Mouse (Mus musculus): ENCODE data around the gene Zfp820. TPM values are rescaled to one million over a fixed set of nuclear protein-coding genes. Genes with fewer than 3 reads are reported as not detected.
"Not testable (repeated sequence)": the region's sequence is repeated elsewhere in the genome, so short reads cannot be mapped to it uniquely, and the experiment has no call there.

Zfp820 gene
- total RNA-seq (2012; rRNA removed) (not detected in 2 replicates), total RNA-seq (2014; rRNA removed) (not detected in 2 replicates), polyA plus RNA-seq (2012; ENCODE audit: insufficient read length, low read depth) (not detected in 2 replicates)

DNA sequence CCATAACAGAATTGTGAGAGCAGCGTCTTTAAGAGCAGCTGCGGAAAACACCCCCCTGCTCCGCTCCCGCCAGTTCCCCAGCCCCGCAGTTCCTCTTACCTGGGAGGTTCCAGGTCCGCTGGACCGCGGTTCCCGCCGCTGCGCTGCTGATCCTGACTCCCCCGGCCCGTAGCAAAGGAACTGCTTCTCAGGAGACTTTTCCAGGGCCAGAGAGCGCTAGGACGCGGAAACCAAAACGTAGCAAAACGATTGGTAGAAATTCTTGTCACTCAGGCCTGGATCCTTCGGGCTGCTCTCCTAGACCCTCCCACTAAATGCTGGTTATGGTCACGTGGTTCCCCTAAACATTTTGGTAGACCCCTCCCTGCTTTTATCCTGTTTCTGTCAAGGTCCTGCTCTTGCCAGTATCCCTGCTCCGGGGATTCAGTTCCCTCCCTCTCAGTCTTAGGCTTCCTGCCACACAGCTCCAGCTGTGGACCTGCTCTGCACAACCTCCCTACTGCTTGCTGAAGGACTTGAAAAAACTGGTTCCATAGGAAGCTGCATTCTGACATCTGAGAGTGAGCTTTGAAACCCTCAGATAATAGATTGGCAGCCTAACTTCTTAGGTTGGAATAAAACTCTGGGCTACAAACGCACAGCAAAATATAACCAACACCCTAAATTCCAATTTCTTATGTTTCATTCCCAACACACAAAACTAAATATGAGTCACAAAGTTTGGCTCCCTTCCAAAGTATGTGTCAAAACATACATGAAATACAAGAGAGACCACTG lies at the start of gene Zfp820:
Zfp820 (minus strand) TSS at position 228 of the 777 bp plus-strand sequence.
- Histone ChIP-seq H3K4me3 (replicated peaks in 1 of 3; ENCODE audit: low read depth in 2 of 3, low read length in 2 of 3, poor library complexity in 1 of 3) (no peak within 1 kb of the TSS), H3K9ac (ENCODE audit: insufficient read depth, low read depth) (no peak within 1 kb of the TSS), H3K79me2 (replicated peaks; ENCODE audit: control insufficient read depth, extremely low read depth, insufficient read depth, poor library complexity, severe bottlenecking) (no peaks in the 10 kb centered on the region), H3K27me3 (replicated peaks) (no peaks in the 10 kb centered on the region), H3K36me3 (replicated peaks in 1 of 2; ENCODE audit: control insufficient read depth in 1 of 2, insufficient read depth in 1 of 2, low read length in 1 of 2) (no peaks in the 10 kb centered on the region), H3K27ac (ENCODE audit: insufficient read depth, low read depth) (no peak within 1 kb of the TSS), H3K4me1 (ENCODE audit: control insufficient read depth in 1 of 2, insufficient read depth in 2 of 2) (no peaks in the 10 kb centered on the region), H3K9me3 (replicated peaks; ENCODE audit: low read length) (no peaks in the 10 kb centered on the region), H3K4me2 (ENCODE audit: insufficient read depth, low read depth, poor library complexity, severe bottlenecking) (no peak within 1 kb of the TSS)
- TF ChIP-seq MXI1 (IDR thresholded peaks at IDR 0.05; ENCODE audit: low read depth, low read length) (no peak), HCFC1 (IDR thresholded peaks at IDR 0.05; ENCODE audit: low read depth, low read length) (no peak), POLR2AphosphoS2 (IDR thresholded peaks at IDR 0.05; ENCODE audit: low read depth, low read length) (no peak), IRF4 (IDR thresholded peaks at IDR 0.05; ENCODE audit: low read depth, low read length) (no peak), MAFK (IDR thresholded peaks at IDR 0.05; ENCODE audit: insufficient replicate concordance, low read length) (no peak), JUN (IDR thresholded peaks at IDR 0.05; ENCODE audit: insufficient read depth, low read depth, low read length) (no peak), CHD1 (IDR thresholded peaks at IDR 0.05; ENCODE audit: low read depth, low read length) (no peak), E2F4 (IDR thresholded peaks at IDR 0.05; ENCODE audit: insufficient replicate concordance, low read depth, low read length) (no peak), MAZ (IDR thresholded peaks at IDR 0.05; ENCODE audit: low read depth, low read length) (no peak), GABPA (IDR thresholded peaks at IDR 0.05; ENCODE audit: insufficient replicate concordance, low read depth, low read length) (no peak), PAX5 (IDR thresholded peaks at IDR 0.05; ENCODE audit: low read length) (no peak), CHD2 (IDR thresholded peaks at IDR 0.05; ENCODE audit: low read length) (no peak), SIN3A (IDR thresholded peaks at IDR 0.05; ENCODE audit: low read length) (no peak), NRF1 (IDR thresholded peaks at IDR 0.05; ENCODE audit: low read depth, low read length) (no peak)
- DNase-seq (ENCODE audit: extremely low read depth), result no peak
- in situ Hi-C loops (cut with MboI; ENCODE audit: low pct_ligation_motif_present, low pct_unique_long_range_greater_than_20kb, low sequenced_read_pairs), result no loop called here
- dilution Hi-C loops (cut with MboI; ENCODE audit: extremely low pct_ligation_motif_present, extremely low pct_unique_long_range_greater_than_20kb, low sequenced_read_pairs), result no loop called here

DNA sequence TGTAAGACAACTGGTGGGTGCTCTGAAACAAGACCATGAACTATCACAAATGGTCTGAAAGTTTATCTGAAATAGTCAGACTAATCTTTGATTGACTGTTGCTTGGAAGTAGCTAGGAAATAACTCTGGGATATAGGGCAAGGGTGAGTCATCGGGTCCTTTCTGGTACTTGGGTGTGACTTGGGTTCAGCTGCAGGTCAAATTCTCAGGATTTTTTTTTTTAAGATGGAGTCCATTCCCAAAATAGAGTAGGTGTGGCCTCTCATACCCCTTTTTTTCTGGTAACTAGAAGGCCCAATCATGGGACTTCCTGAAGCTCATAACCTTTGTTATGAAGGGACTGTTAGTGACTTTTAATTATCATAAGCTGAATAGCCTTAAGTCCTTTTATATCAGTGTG lies 25.7 kb upstream of the Zfp820 start:
- H3K9ac ChIP-seq (ENCODE audit: insufficient read depth, low read depth), result no peak overlapping the region
- no peaks in the 10 kb centered on the region for H3K36me3 ChIP-seq (replicated peaks in 1 of 2; ENCODE audit: control insufficient read depth in 1 of 2, insufficient read depth in 1 of 2, low read length in 1 of 2)
- H3K9me3 ChIP-seq (replicated peaks; ENCODE audit: low read length), result no peaks in the 10 kb centered on the region
- no peak overlapping the region for H3K4me2 ChIP-seq (ENCODE audit: insufficient read depth, low read depth, poor library complexity, severe bottlenecking)
- H3K27ac ChIP-seq (ENCODE audit: insufficient read depth, low read depth), result no peak overlapping the region
- no peaks in the 10 kb centered on the region for H3K79me2 ChIP-seq (replicated peaks; ENCODE audit: control insufficient read depth, extremely low read depth, insufficient read depth, poor library complexity, severe bottlenecking)
- no peak overlapping the region for H3K4me3 ChIP-seq (replicated peaks in 1 of 3; ENCODE audit: low read depth in 2 of 3, low read length in 2 of 3, poor library complexity in 1 of 3)
- dilution Hi-C loops (cut with MboI; ENCODE audit: extremely low pct_ligation_motif_present, extremely low pct_unique_long_range_greater_than_20kb, low sequenced_read_pairs) (no loop called here), in situ Hi-C loops (cut with MboI; ENCODE audit: low pct_ligation_motif_present, low pct_unique_long_range_greater_than_20kb, low sequenced_read_pairs) (no loop called here)
- H3K4me1 ChIP-seq (ENCODE audit: control insufficient read depth in 1 of 2, insufficient read depth in 2 of 2), result no peaks in the 10 kb centered on the region
- DNase-seq (ENCODE audit: extremely low read depth), result no peak
- no peak for TF ChIP-seq ZNF384 (IDR thresholded peaks at IDR 0.05; ENCODE audit: low read depth, low read length)
- no peak for TF ChIP-seq JUN (IDR thresholded peaks at IDR 0.05; ENCODE audit: insufficient read depth, low read depth, low read length)
- no peak for TF ChIP-seq NELFE (IDR thresholded peaks at IDR 0.05; ENCODE audit: low read depth, low read length)
- no peaks in the 10 kb centered on the region for H3K27me3 ChIP-seq (replicated peaks)

DNA sequence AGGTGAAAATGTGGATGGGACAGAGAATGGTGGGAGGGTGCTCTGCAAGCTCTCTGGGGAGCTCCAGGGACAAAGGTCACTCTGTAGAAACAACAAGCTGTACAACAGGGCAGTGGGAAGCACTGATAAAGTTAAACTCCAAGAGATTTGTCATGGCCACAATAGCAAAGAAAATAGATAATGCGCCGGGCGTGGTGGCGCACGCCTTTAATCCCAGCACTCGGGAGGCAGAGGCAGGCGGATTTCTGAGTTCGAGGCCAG lies 680 bp upstream of the Zfp820 start:
- dilution Hi-C loops (cut with MboI; ENCODE audit: extremely low pct_ligation_motif_present, extremely low pct_unique_long_range_greater_than_20kb, low sequenced_read_pairs); H3K27ac ChIP-seq (ENCODE audit: insufficient read depth, low read depth); H3K9me3 ChIP-seq (replicated peaks; ENCODE audit: low read length); H3K79me2 ChIP-seq (replicated peaks; ENCODE audit: control insufficient read depth, extremely low read depth, insufficient read depth, poor library complexity, severe bottlenecking); H3K27me3 ChIP-seq (replicated peaks); H3K36me3 ChIP-seq (replicated peaks in 1 of 2; ENCODE audit: control insufficient read depth in 1 of 2, insufficient read depth in 1 of 2, low read length in 1 of 2); H3K4me3 ChIP-seq (replicated peaks in 1 of 3; ENCODE audit: low read depth in 2 of 3, low read length in 2 of 3, poor library complexity in 1 of 3); H3K4me1 ChIP-seq (ENCODE audit: control insufficient read depth in 1 of 2, insufficient read depth in 2 of 2); in situ Hi-C loops (cut with MboI; ENCODE audit: low pct_ligation_motif_present, low pct_unique_long_range_greater_than_20kb, low sequenced_read_pairs); H3K9ac ChIP-seq (ENCODE audit: insufficient read depth, low read depth); DNase-seq (ENCODE audit: extremely low read depth); H3K4me2 ChIP-seq (ENCODE audit: insufficient read depth, low read depth, poor library complexity, severe bottlenecking): not testable (repeated sequence)

Measured in CH12.LX (cell line).